Mouse (Mus musculus) kidney, adult 10 weeks (tissue): ENCODE data around the gene Gtf3a. TPM values are rescaled to one million over a fixed set of nuclear protein-coding genes. Genes with fewer than 3 reads are reported as not detected.

Experiments used
- polyA plus RNA-seq: library from polyadenylated mRNA; stranded (reverse); fragments of 350-450 nt; fragmentation: Illumina TruSeq; extraction: RNeasy Lipid Tissue Mini Kit (QIAGEN cat#74804); gene quantifications from one replicate; pipeline ENCODE4 v1.2.3, GENCODE M21; 2014; ENCODE audit warnings: low read depth, low replicate concordance

Gene Gtf3a
- polyA plus RNA-seq: 25.1 TPM

DNA sequence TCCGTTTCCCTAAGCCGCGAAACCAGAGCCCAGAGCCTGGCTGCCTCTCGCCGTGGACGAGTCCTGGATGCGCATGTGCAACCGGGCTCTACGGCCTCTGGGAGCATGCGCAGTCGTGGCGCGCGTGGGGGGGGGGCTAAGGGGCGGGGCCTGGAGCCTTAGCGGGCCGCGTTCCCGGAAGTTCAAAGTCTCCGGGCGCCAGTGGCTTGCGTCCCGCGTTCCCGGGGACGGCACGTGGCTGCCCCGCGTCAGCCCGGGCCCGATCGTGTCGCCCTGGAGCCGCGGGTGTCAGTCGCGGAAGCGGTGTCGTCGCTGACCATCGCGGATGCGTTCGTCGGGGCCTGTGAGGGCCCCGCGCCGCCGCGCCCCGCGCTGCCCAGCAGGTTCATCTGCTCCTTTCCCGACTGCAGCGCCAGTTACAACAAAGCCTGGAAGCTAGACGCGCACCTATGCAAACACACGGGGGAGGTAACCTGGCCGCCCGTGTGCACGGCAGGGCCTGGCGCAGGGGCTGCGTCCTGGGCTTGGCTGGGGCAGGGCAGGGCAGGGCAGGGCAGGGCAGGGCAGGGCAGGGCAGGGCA lies at the start of gene Gtf3a:
Gene Gtf3a, plus strand, starts transcription at position 150 of the 581 bp plus-strand sequence.

DNA sequence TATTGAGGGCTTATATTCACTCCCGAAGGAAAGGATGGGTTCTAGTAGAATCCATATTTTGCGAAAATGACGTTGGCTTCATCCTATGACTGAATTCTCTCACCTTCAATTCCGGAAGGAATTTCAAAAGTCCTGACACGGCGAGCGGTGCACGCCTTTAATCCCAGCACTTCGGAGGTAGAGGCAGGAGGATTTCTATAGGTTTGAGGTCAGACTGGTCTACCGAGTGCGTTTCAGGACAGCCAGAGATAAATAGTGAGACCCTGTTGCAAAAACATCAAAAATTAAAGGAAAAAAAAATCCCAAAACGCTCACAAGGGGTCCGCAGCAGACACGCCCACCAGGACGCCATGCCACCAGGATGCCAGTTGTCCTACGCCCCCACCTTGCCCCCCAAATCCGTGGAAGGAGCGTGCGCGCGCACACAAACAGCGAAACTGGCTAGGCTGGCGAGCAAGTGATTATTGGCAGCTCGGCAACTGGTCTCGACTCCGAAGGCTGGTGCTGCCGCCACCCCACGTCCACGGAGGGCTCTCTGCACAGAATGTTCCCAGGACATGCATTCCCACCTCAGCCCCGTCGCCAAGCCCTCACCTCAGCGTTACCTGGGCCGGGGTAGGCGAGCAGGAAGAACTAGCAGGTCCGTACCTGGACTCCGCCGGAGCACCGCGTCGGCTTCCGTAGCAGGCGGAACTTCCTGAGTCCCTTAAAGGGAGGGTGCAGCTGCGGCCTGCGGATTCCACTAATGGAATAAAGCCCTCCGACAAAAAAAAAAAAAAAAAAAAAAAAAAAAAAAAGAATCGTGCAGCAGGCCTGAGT lies 14.9 kb downstream of the Gtf3a start, which contains the start of gene Mtif3:
Gene Mtif3, minus strand, starts transcription at position 683 of the 819 bp plus-strand sequence.

Other genes starting within 250 kb of the Gtf3a start
- gene Usp12, start 153.7 kb upstream of the Gtf3a start, polyA plus RNA-seq: 82.8 TPM
- gene Rpl21, start 115.8 kb upstream of the Gtf3a start, polyA plus RNA-seq: 268 TPM
- 3.6 TPM for gene Rasl11a, start 103.6 kb upstream of the Gtf3a start, polyA plus RNA-seq
- 42.2 TPM for gene Mtif3, start 15.1 kb downstream of the Gtf3a start, polyA plus RNA-seq
- gene Lnx2, start 127.9 kb downstream of the Gtf3a start, polyA plus RNA-seq: 11.0 TPM
- gene Polr1d, start 128.4 kb downstream of the Gtf3a start, polyA plus RNA-seq: 103 TPM
- gene Gsx1, start 240.0 kb downstream of the Gtf3a start, polyA plus RNA-seq: not detected